In the genomic region with DNA sequence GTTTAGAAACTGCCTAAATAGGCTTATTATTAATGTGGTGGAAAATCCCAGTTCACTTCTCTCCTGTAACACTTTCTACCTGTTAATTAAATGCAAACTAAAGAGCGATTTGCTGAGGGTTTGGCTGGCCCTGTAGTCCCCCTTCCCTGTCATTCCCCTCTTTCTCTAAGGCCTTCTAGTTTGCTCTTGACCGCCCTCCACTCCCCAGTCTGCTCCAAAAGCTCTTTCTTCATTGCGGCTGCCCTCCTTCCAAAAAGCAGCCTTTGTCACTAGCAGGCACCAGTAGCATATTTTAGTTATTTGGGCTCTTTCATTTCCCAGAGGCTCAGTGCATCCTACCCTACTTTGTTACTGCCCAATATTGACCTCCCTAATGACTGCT, we compare ENCODE assay signal across 9 mouse cellular contexts. TPM values are rescaled to one million over a fixed set of nuclear protein-coding genes. Genes with fewer than 3 reads are reported as not detected.
DNase-seq lines count a peak whose midpoint lies in the region; ATAC-seq and TF ChIP-seq lines count a peak whose summit lies in the region.
"Had no signal": no experiment of that assay in that cellular context is flagged by ENCODE, and none has a peak within 500 bp of the region (broad histone marks: within the 10 kb centered on the region; RNA-seq: fewer than 3 reads in every experiment).

No protein-coding gene starts in this region.

- TF ChIP-seq CTCF in cortical plate, adult 2 months (IDR thresholded peaks at IDR 0.05; ENCODE audit: extremely low read depth, insufficient read depth, low read length): no peak

- H3K9ac ChIP-seq in heart, embryonic 15.5 days: 0 out of 2 replicates have a peak overlapping the region, but pooled peaks have one; percentile 0
- H3K9ac ChIP-seq in hindbrain, embryonic 14.5 days: no peak overlapping the region
- no peak overlapping the region for H3K9ac ChIP-seq in midbrain, embryonic 12.5 days (replicated peaks)

- H3K4me2 ChIP-seq in heart, embryonic 15.5 days: peak overlapping the region; percentile 87
- H3K4me2 ChIP-seq in hindbrain, embryonic 14.5 days (replicated peaks): peak overlapping the region; percentile 99
- H3K4me2 ChIP-seq in midbrain, embryonic 12.5 days (replicated peaks): peak overlapping the region; percentile 94

- no peaks in the 10 kb centered on the region for H3K9me3 ChIP-seq in heart, embryonic 15.5 days (replicated peaks)
- H3K9me3 ChIP-seq in hindbrain, embryonic 14.5 days (ENCODE audit: control insufficient read depth, low read length): no peaks in the 10 kb centered on the region
- no peaks in the 10 kb centered on the region for H3K9me3 ChIP-seq in midbrain, embryonic 12.5 days

- ATAC-seq in heart, embryonic 15.5 days (replicated peaks; ENCODE audit: insufficient number of reproducible peaks, insufficient read depth, low FRiP score, low read depth): no peak
- ATAC-seq in hindbrain, embryonic 14.5 days (ENCODE audit: low FRiP score): no peak
- no peak; the same call in 1 of the 2 replicates for ATAC-seq in midbrain, embryonic 12.5 days (ENCODE audit: low FRiP score, low read depth)

- TF ChIP-seq POLR2A in cortical plate, adult 2 months (IDR thresholded peaks at IDR 0.05; ENCODE audit: extremely low read depth, insufficient read depth, low read length): no peak

- H3K27me3 ChIP-seq in heart, embryonic 15.5 days: no peaks in the 10 kb centered on the region
- H3K27me3 ChIP-seq in hindbrain, embryonic 14.5 days (ENCODE audit: control insufficient read depth, insufficient read depth, low read length): peaks cover 3% of the 10 kb centered on the region; the same call in 1 of the 2 replicates
- H3K27me3 ChIP-seq in midbrain, embryonic 12.5 days: peaks cover 13% of the 10 kb centered on the region

- H3K27ac ChIP-seq in heart, embryonic 15.5 days: peak overlapping the region; percentile 99
- H3K27ac ChIP-seq in cortical plate, adult 2 months (ENCODE audit: insufficient read depth, low read length): 0 out of 2 replicates have a peak overlapping the region, but pooled peaks have one; percentile 50
- no peak overlapping the region for H3K27ac ChIP-seq in hindbrain, embryonic 14.5 days
- no peak overlapping the region for H3K27ac ChIP-seq in midbrain, embryonic 12.5 days (replicated peaks)

- intact Hi-C loops in left cerebral cortex, postnatal 14 days (cut with DNase I): loop anchor here (10.0 kb wide), 1 partner anchor 82 kb away; no protein-coding TSS in a partner anchor

- H3K4me3 ChIP-seq in heart, embryonic 15.5 days: peak overlapping the region; percentile 84
- H3K4me3 ChIP-seq in cortical plate, adult 2 months (ENCODE audit: insufficient read depth, low read length): no peak overlapping the region; the same call in 1 of the 2 replicates
- H3K4me3 ChIP-seq in hindbrain, embryonic 14.5 days (replicated peaks; ENCODE audit: low read length): peak overlapping the region; percentile 47
- peak overlapping the region; percentile 49; the same call in 1 of the 2 replicates for H3K4me3 ChIP-seq in midbrain, embryonic 12.5 days

- peaks cover 8% of the 10 kb centered on the region for H3K4me1 ChIP-seq in heart, embryonic 15.5 days (replicated peaks)
- no peaks in the 10 kb centered on the region for H3K4me1 ChIP-seq in cortical plate, adult 2 months (ENCODE audit: control insufficient read depth, insufficient read depth, low read length)
- H3K4me1 ChIP-seq in hindbrain, embryonic 14.5 days (replicated peaks; ENCODE audit: control insufficient read depth, insufficient read depth, low read length): peaks cover 8% of the 10 kb centered on the region
- peaks cover 8% of the 10 kb centered on the region for H3K4me1 ChIP-seq in midbrain, embryonic 12.5 days

- 35% methylated on average over 3 of the region's 3 CpGs for WGBS in heart, embryonic 15.5 days
- WGBS in hindbrain, embryonic 14.5 days: 48% methylated on average over 3 of the region's 3 CpGs
- 53% methylated on average over 3 of the region's 3 CpGs for whole genome bisulfite sequencing in midbrain, embryonic 12.5 days

- H3K36me3 ChIP-seq in heart, embryonic 15.5 days: peaks cover 5% of the 10 kb centered on the region; the same call in 1 of the 2 replicates
- no peaks in the 10 kb centered on the region for H3K36me3 ChIP-seq in hindbrain, embryonic 14.5 days (replicated peaks; ENCODE audit: control insufficient read depth, insufficient read depth)
- no peaks in the 10 kb centered on the region for H3K36me3 ChIP-seq in midbrain, embryonic 12.5 days

- DNase-seq in heart, adult 9 months (ENCODE audit: low spot score in 2 of 2): no peak
- no peak for DNase-seq in hindbrain, embryonic 14.5 days (ENCODE audit: low spot score)
- no peak for DNase-seq in testis, postnatal 10 days (ENCODE audit: low spot score)
- no peak for DNase-seq in left cerebral cortex, postnatal 14 days (ENCODE audit: low spot score in 2 of 2)
- DNase-seq in ovary, postnatal 10 days (ENCODE audit: low spot score): no peak

RNA-seq across cellular contexts. Expression of a gene that starts 0.7 kb away (rescaled TPM):
- 27.0 and 31.3 TPM in 2 replicates for polyA plus RNA-seq in heart, embryonic 15.5 days (2015; fragmentation: Nextera tagmentation; extraction: Ambion mirVana)
- 9.4 and 14.0 TPM in 2 replicates for polyA plus RNA-seq in cortical plate, adult 2 months (2012; rRNA removed)
- 1.8 and 2.9 TPM in 2 replicates for polyA plus RNA-seq in hindbrain, embryonic 14.5 days (2014; fragmentation: Nextera tagmentation; extraction: Ambion mirVana)
- 0.46 and 0.69 TPM in 2 replicates for polyA plus RNA-seq in midbrain, embryonic 12.5 days (2016; fragmentation: Nextera tagmentation; extraction: Ambion mirVana)
- total RNA-seq in left cerebral cortex, postnatal 14 days (2021): 10 to 100 TPM in 1 of 2 experiments, 1 to 10 TPM in 1; 9.4 to 10.6 TPM
- total RNA-seq: MEL had no signal

Comparison
In these comparisons a context has a peak if more than half of its experiments do, and no peak if none do; other contexts are left out.
1. H3K27ac ChIP-seq: peak in heart, embryonic 15.5 days (single experiment) and cortical plate, adult 2 months (single experiment); none in hindbrain, embryonic 14.5 days (single experiment) and midbrain, embryonic 12.5 days (single experiment).
2. Peak in every context shown above with its lines, with median percentiles within 50 percentile points of each other: H3K4me2 ChIP-seq.